Mouse (Mus musculus): ENCODE measurements around the gene Hsdl2. TPM values are rescaled to one million over a fixed set of nuclear protein-coding genes. Genes with fewer than 3 reads are reported as not detected.

Gene Hsdl2
- polyA plus RNA-seq (2015; fragmentation: Nextera tagmentation; extraction: Ambion mirVana): 58.9 and 61.6 TPM in 2 replicates

DNA sequence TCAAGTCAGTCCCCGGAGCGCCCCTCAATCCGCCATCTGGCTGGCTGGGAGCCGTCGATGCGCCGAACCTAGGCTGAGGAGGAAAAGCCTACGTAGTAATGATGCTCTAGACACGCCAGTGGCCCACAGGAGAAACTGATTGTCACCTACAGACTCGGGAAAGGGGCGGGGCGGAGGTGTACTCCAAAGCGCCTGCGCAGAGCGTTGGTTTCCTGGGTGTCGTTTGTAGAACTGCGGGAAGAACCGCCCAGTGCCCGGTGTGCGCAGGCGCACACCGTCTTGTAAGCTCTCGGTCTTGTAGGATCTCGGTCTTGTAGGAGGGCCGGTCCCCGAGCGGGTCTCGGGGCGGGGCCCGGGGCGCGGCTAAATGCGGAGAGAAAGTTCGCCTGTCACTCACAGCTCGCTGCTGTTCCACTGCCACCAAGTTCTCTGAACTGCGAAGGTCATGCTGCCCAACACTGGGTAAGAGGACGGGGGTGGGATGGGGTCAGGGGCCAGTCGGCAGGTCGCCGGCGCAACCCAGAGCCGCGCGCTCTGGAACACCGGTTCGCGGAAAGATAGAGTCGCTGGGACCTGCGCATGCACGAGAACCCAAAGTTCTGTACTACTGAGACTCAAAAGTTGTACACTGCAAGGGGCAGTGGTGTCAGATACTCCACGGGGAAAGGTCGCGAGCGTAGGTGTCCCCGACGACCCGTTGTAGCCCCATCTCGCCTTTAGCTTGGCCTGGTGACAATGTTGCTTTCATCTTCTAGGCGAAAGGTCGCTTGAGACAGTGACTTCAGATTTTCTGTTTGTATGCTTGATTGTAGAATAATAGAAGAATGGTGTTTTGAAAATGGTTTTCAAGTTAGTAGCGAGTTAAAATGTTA, at the start of gene Hsdl2:
Hsdl2 (plus strand) TSS at position 250 of the 872 bp plus-strand sequence.
- no peaks in the 10 kb centered on the region for H3K27me3 ChIP-seq (ENCODE audit: insufficient read depth, low read length)
- ATAC-seq: peak; percentile 94

DNA sequence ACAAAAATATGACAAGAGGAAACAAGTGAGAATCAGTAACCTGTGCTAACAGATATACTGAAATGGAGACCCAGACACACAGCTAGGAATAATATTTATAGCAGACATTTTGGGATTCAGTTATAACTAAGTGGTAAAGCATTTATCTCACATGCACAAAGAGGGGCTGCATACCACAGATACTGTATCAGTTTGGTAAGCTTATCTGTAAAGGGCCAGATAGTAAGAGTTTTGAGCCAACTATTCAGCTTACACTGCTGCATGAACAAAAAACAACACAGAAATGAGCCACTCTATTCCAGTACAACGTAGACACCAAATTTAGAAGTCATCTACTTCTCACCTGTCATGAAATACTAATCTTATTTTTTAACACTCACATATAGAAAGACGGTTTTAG, 48.1 kb upstream of the Hsdl2 start:
- 53% methylated on average over 2 of the region's 2 CpGs for WGBS (ENCODE audit: insufficient replicate concordance)
- TF ChIP-seq CTCF (IDR thresholded peaks at IDR 0.05; ENCODE audit: low read depth) (no peak), EP300 (IDR thresholded peaks at IDR 0.05; ENCODE audit: low read depth) (peak; percentile 100)
- Histone ChIP-seq H3K27ac (ENCODE audit: low read depth) (peak overlapping the region; percentile 77), H3K4me1 (ENCODE audit: insufficient read depth) (peaks cover 48% of the 10 kb centered on the region), H3K4me2 (ENCODE audit: low read depth, low read length) (peak overlapping the region; percentile 47), H3K9me3 (ENCODE audit: low read length) (no peaks in the 10 kb centered on the region), H3K36me3 (replicated peaks; ENCODE audit: insufficient read depth, low read length) (peaks cover 4% of the 10 kb centered on the region; the same call in 1 of the 2 replicates), H3K4me3 (ENCODE audit: low read depth, low read length) (0 out of 2 replicates have a peak overlapping the region, but pooled peaks have one; percentile 1), H3K27me3 (ENCODE audit: insufficient read depth, low read length) (no peaks in the 10 kb centered on the region), H3K9ac (replicated peaks) (0 out of 2 replicates have a peak overlapping the region, but pooled peaks have one; percentile 1)
- DNase-seq: no peak
- peak; percentile 88 for ATAC-seq

More for the DNA sequence above, at the start of gene Hsdl2:
- peak; percentile 100 for DNase-seq
- TF ChIP-seq CTCF (IDR thresholded peaks at IDR 0.05; ENCODE audit: low read depth): no peak
- no peak for TF ChIP-seq EP300 (IDR thresholded peaks at IDR 0.05; ENCODE audit: low read depth)
- peak within 1 kb of the TSS; percentile 92 for H3K27ac ChIP-seq (ENCODE audit: low read depth)
- H3K9ac ChIP-seq (replicated peaks): peak within 1 kb of the TSS; percentile 80
- 2% methylated on average over 61 of the region's 61 CpGs for WGBS (ENCODE audit: insufficient replicate concordance)
- no peaks in the 10 kb centered on the region for H3K9me3 ChIP-seq (ENCODE audit: low read length)
- peak within 1 kb of the TSS; percentile 83 for H3K4me3 ChIP-seq (ENCODE audit: low read depth, low read length)
- H3K36me3 ChIP-seq (replicated peaks; ENCODE audit: insufficient read depth, low read length): no peaks in the 10 kb centered on the region
- H3K4me1 ChIP-seq (ENCODE audit: insufficient read depth): peaks cover 15% of the 10 kb centered on the region
- peak within 1 kb of the TSS; percentile 97 for H3K4me2 ChIP-seq (ENCODE audit: low read depth, low read length)

DNA sequence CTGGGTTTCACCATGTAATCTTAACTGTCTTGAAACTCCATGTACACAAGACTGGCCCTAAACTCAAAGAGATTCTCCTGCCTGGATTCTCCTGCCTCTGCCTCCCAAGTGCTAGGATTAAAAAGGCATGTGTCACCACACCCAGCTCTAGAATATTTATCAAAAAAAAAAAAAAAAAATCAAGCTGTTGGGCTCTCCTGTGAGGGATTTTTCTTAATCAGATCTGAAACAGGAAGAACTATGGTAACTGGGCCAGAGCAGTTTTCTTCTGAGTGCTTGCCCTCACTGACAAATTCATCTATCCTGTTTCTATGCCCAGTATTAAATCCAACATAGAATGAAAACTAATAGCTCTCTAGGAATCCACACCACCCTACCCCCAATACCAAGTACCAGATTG, 45.7 kb upstream of the Hsdl2 start:
- TF ChIP-seq CTCF (IDR thresholded peaks at IDR 0.05; ENCODE audit: low read depth) (no peak), EP300 (IDR thresholded peaks at IDR 0.05; ENCODE audit: low read depth) (no peak)
- Histone ChIP-seq H3K9ac (replicated peaks) (no peak overlapping the region), H3K9me3 (ENCODE audit: low read length) (no peaks in the 10 kb centered on the region), H3K4me3 (ENCODE audit: low read depth, low read length) (no peak overlapping the region), H3K4me1 (ENCODE audit: insufficient read depth) (peaks cover 49% of the 10 kb centered on the region), H3K4me2 (ENCODE audit: low read depth, low read length) (no peak overlapping the region), H3K27me3 (ENCODE audit: insufficient read depth, low read length) (no peaks in the 10 kb centered on the region), H3K36me3 (replicated peaks; ENCODE audit: insufficient read depth, low read length) (peaks cover 4% of the 10 kb centered on the region; the same call in 1 of the 2 replicates), H3K27ac (ENCODE audit: low read depth) (no peak overlapping the region)
- ATAC-seq (no peak), DNase-seq (no peak)

DNA sequence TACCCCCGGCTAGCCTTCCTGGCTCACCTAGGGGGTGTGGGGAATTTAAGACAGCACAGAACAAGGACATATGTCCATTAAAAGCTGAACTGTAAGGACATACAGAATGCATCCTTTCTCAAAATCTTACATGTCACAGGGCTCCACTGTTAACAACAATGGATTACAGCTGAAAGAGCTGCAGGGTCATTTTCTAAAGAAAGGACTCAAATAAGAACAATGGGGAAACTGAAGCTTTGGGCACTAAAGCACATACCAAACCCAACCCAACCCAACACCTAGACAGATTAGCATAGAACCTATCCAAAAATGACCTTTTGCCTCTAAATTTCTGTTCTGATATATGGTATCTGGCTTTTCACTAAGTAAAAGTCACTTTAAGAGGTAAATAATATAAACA, 45.1 kb upstream of the Hsdl2 start:
- H3K4me1 ChIP-seq (ENCODE audit: insufficient read depth): peaks cover 43% of the 10 kb centered on the region
- no peaks in the 10 kb centered on the region for H3K9me3 ChIP-seq (ENCODE audit: low read length)
- H3K4me2 ChIP-seq (ENCODE audit: low read depth, low read length): no peak overlapping the region
- peaks cover 4% of the 10 kb centered on the region; the same call in 1 of the 2 replicates for H3K36me3 ChIP-seq (replicated peaks; ENCODE audit: insufficient read depth, low read length)
- H3K9ac ChIP-seq (replicated peaks): no peak overlapping the region
- no peak overlapping the region for H3K27ac ChIP-seq (ENCODE audit: low read depth)
- DNase-seq (no peak), ATAC-seq (no peak)
- H3K4me3 ChIP-seq (ENCODE audit: low read depth, low read length): no peak overlapping the region
- H3K27me3 ChIP-seq (ENCODE audit: insufficient read depth, low read length): no peaks in the 10 kb centered on the region
- TF ChIP-seq CTCF (IDR thresholded peaks at IDR 0.05; ENCODE audit: low read depth): no peak
- TF ChIP-seq EP300 (IDR thresholded peaks at IDR 0.05; ENCODE audit: low read depth): no peak
- WGBS (ENCODE audit: insufficient replicate concordance): 73% methylated on average over 1 of the region's 1 CpGs

DNA sequence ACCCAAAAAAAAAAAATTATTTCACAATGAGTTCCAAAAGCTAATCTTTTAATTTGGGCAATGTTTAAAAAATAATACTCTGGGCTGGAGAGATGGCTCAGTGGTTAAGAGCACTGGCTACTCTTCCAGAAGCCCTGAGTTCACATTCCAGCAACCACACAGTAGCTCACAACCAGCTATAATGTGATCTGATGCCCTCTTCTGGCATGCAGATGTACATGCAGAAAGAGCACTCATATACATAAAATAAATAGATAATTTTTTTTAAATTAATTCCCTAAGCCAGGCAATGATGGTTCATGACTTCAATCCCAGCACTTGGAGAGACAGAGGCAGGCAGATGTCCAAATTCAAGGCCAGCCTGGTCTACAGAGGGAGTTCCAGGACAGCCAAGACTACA, 38.4 kb upstream of the Hsdl2 start:
- Histone ChIP-seq H3K27ac (ENCODE audit: low read depth) (no peak overlapping the region), H3K4me1 (ENCODE audit: insufficient read depth) (peaks cover 24% of the 10 kb centered on the region), H3K4me3 (ENCODE audit: low read depth, low read length) (no peak overlapping the region), H3K27me3 (ENCODE audit: insufficient read depth, low read length) (no peaks in the 10 kb centered on the region), H3K4me2 (ENCODE audit: low read depth, low read length) (no peak overlapping the region), H3K9me3 (ENCODE audit: low read length) (no peaks in the 10 kb centered on the region), H3K36me3 (replicated peaks; ENCODE audit: insufficient read depth, low read length) (no peaks in the 10 kb centered on the region), H3K9ac (replicated peaks) (no peak overlapping the region)
- TF ChIP-seq EP300 (IDR thresholded peaks at IDR 0.05; ENCODE audit: low read depth) (no peak), CTCF (IDR thresholded peaks at IDR 0.05; ENCODE audit: low read depth) (peak; percentile 58)
- ATAC-seq (no peak), DNase-seq (no peak)

DNA sequence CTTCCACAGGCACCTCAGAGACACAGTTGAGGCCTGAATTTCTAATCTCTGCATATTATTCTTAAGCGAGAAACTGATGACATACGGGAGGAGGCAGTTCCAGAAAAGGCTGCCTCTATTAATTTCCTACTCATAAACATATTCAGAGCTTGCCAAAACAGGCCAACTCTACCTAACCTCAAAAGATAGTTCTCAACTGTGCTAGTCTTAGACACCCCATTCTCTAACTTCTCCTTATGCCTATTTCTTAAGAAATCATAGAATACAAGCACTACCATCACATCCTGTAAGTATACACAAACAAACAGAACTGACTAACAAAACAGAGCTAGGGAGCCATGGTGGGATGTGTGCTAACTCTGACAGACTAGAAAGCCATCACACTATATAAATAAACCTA, 36.7 kb upstream of the Hsdl2 start:
- no peaks in the 10 kb centered on the region for H3K36me3 ChIP-seq (replicated peaks; ENCODE audit: insufficient read depth, low read length)
- 0 out of 2 replicates have a peak overlapping the region, but pooled peaks have one; percentile 0 for H3K4me2 ChIP-seq (ENCODE audit: low read depth, low read length)
- H3K4me3 ChIP-seq (ENCODE audit: low read depth, low read length): no peak overlapping the region
- no peak for DNase-seq
- no peaks in the 10 kb centered on the region for H3K27me3 ChIP-seq (ENCODE audit: insufficient read depth, low read length)
- H3K4me1 ChIP-seq (ENCODE audit: insufficient read depth): peaks cover 19% of the 10 kb centered on the region
- ATAC-seq: no peak
- no peaks in the 10 kb centered on the region for H3K9me3 ChIP-seq (ENCODE audit: low read length)
- no peak overlapping the region for H3K27ac ChIP-seq (ENCODE audit: low read depth)
- WGBS (ENCODE audit: insufficient replicate concordance): 59% methylated on average over 2 of the region's 2 CpGs
- TF ChIP-seq EP300 (IDR thresholded peaks at IDR 0.05; ENCODE audit: low read depth): no peak
- no peak for TF ChIP-seq CTCF (IDR thresholded peaks at IDR 0.05; ENCODE audit: low read depth)
- H3K9ac ChIP-seq (replicated peaks): no peak overlapping the region

All from liver, postnatal 0 days (tissue).